Mouse (Mus musculus) T-helper 17 cell (primary cell): ENCODE data around the gene Etv1.

Experiments used
- in situ Hi-C, 2 experiments: fragments of 300-600 bp; cut with MboI, MseI; formaldehyde crosslinking; loops; 1 replicate in 1 of 2; 2 replicates in 1 of 2; pipeline ENCODE4 v1.15.1; 2025; ENCODE audit warnings: high pct_unique_total_duplicates in 2 of 2

The Etv1 gene

GRCm38 (mm10) chr12:38779186-38779777 is at the start of gene Etv1:
Etv1 (plus strand) TSS chr12:38779380.
- in situ Hi-C loops: no loop called here

- in situ Hi-C loops: no loop called here
Measured at GRCm38 (mm10) chr12:38729661-38730060, 49.5 kb upstream of the Etv1 start.

- in situ Hi-C loops: no loop called here
Measured at GRCm38 (mm10) chr12:38730791-38731190, 48.4 kb upstream of the Etv1 start.

- in situ Hi-C loops: no loop called here
Measured at GRCm38 (mm10) chr12:38759322-38759721, 19.9 kb upstream of the Etv1 start.

- in situ Hi-C loops: no loop called here
Measured at GRCm38 (mm10) chr12:38777316-38777715, 1.9 kb upstream of the Etv1 start.

- in situ Hi-C loops: no loop called here
Measured at GRCm38 (mm10) chr12:38777957-38778298, 1.3 kb upstream of the Etv1 start.

- in situ Hi-C loops: no loop called here
Measured at GRCm38 (mm10) chr12:38778299-38779075, 693 bp upstream of the Etv1 start.

- in situ Hi-C loops: no loop called here
Measured at GRCm38 (mm10) chr12:38780006-38780954, 1.1 kb downstream of the Etv1 start.

GRCm38 (mm10) chr12:38780955-38781304 is 1.8 kb downstream of the Etv1 start:
- in situ Hi-C loops: no loop called here

- in situ Hi-C loops: no loop called here
Measured at GRCm38 (mm10) chr12:38781686-38782085, 2.5 kb downstream of the Etv1 start.

GRCm38 (mm10) chr12:38783291-38783690 is 4.1 kb downstream of the Etv1 start:
- in situ Hi-C loops: no loop called here

GRCm38 (mm10) chr12:38784221-38784620 is 5.0 kb downstream of the Etv1 start:
- in situ Hi-C loops: no loop called here

- in situ Hi-C loops: no loop called here
Measured at GRCm38 (mm10) chr12:38786571-38786970, 7.4 kb downstream of the Etv1 start.

- in situ Hi-C loops: no loop called here
Measured at GRCm38 (mm10) chr12:38787704-38788103, 8.5 kb downstream of the Etv1 start.

GRCm38 (mm10) chr12:38788621-38789020 is 9.4 kb downstream of the Etv1 start:
- in situ Hi-C loops: no loop called here

- in situ Hi-C loops: no loop called here
Measured at GRCm38 (mm10) chr12:38789789-38790355, 10.7 kb downstream of the Etv1 start.

GRCm38 (mm10) chr12:38793076-38793475 is 13.9 kb downstream of the Etv1 start:
- in situ Hi-C loops: no loop called here

- in situ Hi-C loops: no loop called here
Measured at GRCm38 (mm10) chr12:38793697-38794096, 14.5 kb downstream of the Etv1 start.

- in situ Hi-C loops: loop anchor here in 1 of 2 experiments (10.0 kb wide), 1 partner anchor 1092 kb away; no protein-coding TSS in a partner anchor
Measured at GRCm38 (mm10) chr12:38807031-38807430, 27.9 kb downstream of the Etv1 start.

GRCm38 (mm10) chr12:38812392-38812791 is 33.2 kb downstream of the Etv1 start:
- in situ Hi-C loops: no loop called here

GRCm38 (mm10) chr12:38814010-38814786 is 35.0 kb downstream of the Etv1 start:
- in situ Hi-C loops: no loop called here
